Mouse (Mus musculus) kidney, adult 2 months (tissue): ENCODE measurements at regions not wholly inside any gene's neighbourhood (a gene's known extent, or its start where the extent isn't known, plus 50 kb on each side); places are given as distances from the start of the nearest gene placed in this dataset.

Source experiments
- DNase-seq: peaks from one replicate; pipeline ENCODE4 v3.0.0; 2021
- H3K27ac ChIP-seq: fragments of 200-500 bp; 2 replicates; pipeline ENCODE4 v1.5.1; 2012; ENCODE audit warnings: low read depth, low read length, control low read depth, inconsistent platforms; ENCODE audit not compliant: insufficient read depth
- H3K27me3 ChIP-seq: fragments of 200-500 bp; replicated peaks from 2 replicates; pipeline ENCODE4 v1.6.1; 2012; ENCODE audit warnings: mild to moderate bottlenecking, moderate library complexity, low read length, inconsistent platforms; ENCODE audit not compliant: control insufficient read depth, insufficient read depth
- H3K36me3 ChIP-seq: fragments of 200-500 bp; 2 replicates; pipeline ENCODE4 v1.6.1; 2012; ENCODE audit warnings: mild to moderate bottlenecking, moderate library complexity, low read length, inconsistent platforms; ENCODE audit not compliant: control insufficient read depth, insufficient read depth
- H3K4me1 ChIP-seq: fragments of 200-500 bp; 2 replicates; pipeline ENCODE4 v1.6.1; 2011; ENCODE audit warnings: low read length; ENCODE audit not compliant: control insufficient read depth, insufficient read depth
- H3K4me3 ChIP-seq: fragments of 200-500 bp; 2 replicates; pipeline ENCODE4 v1.5.1; 2011; ENCODE audit warnings: mild to moderate bottlenecking, low read depth, low read length, control low read depth; ENCODE audit not compliant: insufficient read depth
- CTCF ChIP-seq: fragments of 200-500 bp; conservative IDR thresholded peaks from 2 replicates; pipeline ENCODE4 v1.5.1; 2011; ENCODE audit warnings: low read depth, mild to moderate bottlenecking, control low read depth, low read length, moderate library complexity, mixed read lengths; ENCODE audit not compliant: insufficient read depth, insufficient read length
- POLR2A ChIP-seq: fragments of 200-500 bp; IDR thresholded peaks from one replicate; pipeline ENCODE4 v1.6.1; 2011; ENCODE audit warnings: low read depth, low read length, control low read depth
- WGBS: fragments of 180-500 bp; shearing (Covaris S2); methylation state at CpG from one replicate; pipeline ENCODE4 v1.1.7; 2018; 5-methylcytosine and 5-hydroxymethylcytosine counted together

- DNase-seq: peak; percentile 83
- Histone ChIP-seq H3K27me3 (no peaks in the 10 kb centered on the region), H3K27ac (peak overlapping the region; percentile 24; the same call in 1 of the 2 replicates), H3K4me3 (no peak overlapping the region), H3K36me3 (no peaks in the 10 kb centered on the region), H3K4me1 (peaks cover 6% of the 10 kb centered on the region; the same call in 1 of the 2 replicates)
- WGBS: 28% methylated on average over 14 of the region's 14 CpGs
- TF ChIP-seq POLR2A (no peak), CTCF (peak; percentile 58)
Measured at GRCm38 (mm10) chr16:30870110-30870509, 211.1 kb downstream of the Xxylt1 start.

GRCm38 (mm10) chr16:30870676-30871075 is 210.6 kb downstream of the Xxylt1 start:
- 33% methylated on average over 2 of the region's 2 CpGs for WGBS
- Histone ChIP-seq H3K27ac (peak overlapping the region; percentile 24; the same call in 1 of the 2 replicates), H3K27me3 (no peaks in the 10 kb centered on the region), H3K36me3 (no peaks in the 10 kb centered on the region), H3K4me1 (peaks cover 6% of the 10 kb centered on the region; the same call in 1 of the 2 replicates), H3K4me3 (no peak overlapping the region)
- TF ChIP-seq CTCF (no peak), POLR2A (no peak)
- no peak for DNase-seq

GRCm38 (mm10) chr16:30872147-30872546 is 209.1 kb downstream of the Xxylt1 start:
- no peak for DNase-seq
- TF ChIP-seq CTCF (no peak), POLR2A (no peak)
- Histone ChIP-seq H3K27me3 (no peaks in the 10 kb centered on the region), H3K27ac (no peak overlapping the region), H3K4me3 (no peak overlapping the region), H3K4me1 (peaks cover 6% of the 10 kb centered on the region; the same call in 1 of the 2 replicates), H3K36me3 (no peaks in the 10 kb centered on the region)
- 88% methylated on average over 5 of the region's 5 CpGs for WGBS

- Histone ChIP-seq H3K4me1 (peaks cover 6% of the 10 kb centered on the region; the same call in 1 of the 2 replicates), H3K27me3 (no peaks in the 10 kb centered on the region), H3K36me3 (no peaks in the 10 kb centered on the region), H3K27ac (no peak overlapping the region), H3K4me3 (no peak overlapping the region)
- TF ChIP-seq CTCF (no peak), POLR2A (no peak)
- WGBS: 36% methylated on average over 26 of the region's 26 CpGs
- peak; percentile 67 for DNase-seq
Measured at GRCm38 (mm10) chr16:30873493-30874211, 207.6 kb downstream of the Xxylt1 start.

GRCm38 (mm10) chr16:30875235-30875829 is 205.9 kb downstream of the Xxylt1 start:
- DNase-seq: peak; percentile 41

GRCm38 (mm10) chr16:30878821-30879220 is 202.4 kb downstream of the Xxylt1 start:
- no peak overlapping the region for H3K4me3 ChIP-seq
- DNase-seq: no peak
- 75% methylated on average over 1 of the region's 1 CpGs for WGBS
- H3K27me3 ChIP-seq: no peaks in the 10 kb centered on the region
- no peak overlapping the region for H3K27ac ChIP-seq
- H3K4me1 ChIP-seq: 0 out of 2 replicates have a peak, but pooled peaks cover 4% of the 10 kb centered on the region
- H3K36me3 ChIP-seq: no peaks in the 10 kb centered on the region
- TF ChIP-seq POLR2A (no peak), CTCF (no peak)

More at GRCm38 (mm10) chr16:30875235-30875829, 205.9 kb downstream of the Xxylt1 start:
- no peaks in the 10 kb centered on the region for H3K36me3 ChIP-seq
- no peak overlapping the region for H3K27ac ChIP-seq
- H3K4me1 ChIP-seq: peaks cover 5% of the 10 kb centered on the region; the same call in 1 of the 2 replicates
- WGBS: 51% methylated on average over 7 of the region's 7 CpGs
- H3K4me3 ChIP-seq: no peak overlapping the region
- H3K27me3 ChIP-seq: no peaks in the 10 kb centered on the region
- TF ChIP-seq CTCF: peak; percentile 35; the same call in 1 of the 2 replicates
- no peak for TF ChIP-seq POLR2A

- Histone ChIP-seq H3K27me3 (no peaks in the 10 kb centered on the region), H3K36me3 (no peaks in the 10 kb centered on the region), H3K27ac (no peak overlapping the region), H3K4me1 (0 out of 2 replicates have a peak, but pooled peaks cover 11% of the 10 kb centered on the region), H3K4me3 (no peak overlapping the region)
- TF ChIP-seq CTCF: no peak
- DNase-seq: no peak
- WGBS: 100% methylated on average over 1 of the region's 1 CpGs
Measured at GRCm38 (mm10) chr16:30879878-30880277, 201.4 kb downstream of the Xxylt1 start.
